Mouse (Mus musculus): ENCODE data around the gene Pdzd2. TPM values are rescaled to one million over a fixed set of nuclear protein-coding genes. Genes with fewer than 3 reads are reported as not detected.

Pdzd2 gene
- polyA plus RNA-seq, 1 experiment from 2014 or later: 13.7 TPM

DNA sequence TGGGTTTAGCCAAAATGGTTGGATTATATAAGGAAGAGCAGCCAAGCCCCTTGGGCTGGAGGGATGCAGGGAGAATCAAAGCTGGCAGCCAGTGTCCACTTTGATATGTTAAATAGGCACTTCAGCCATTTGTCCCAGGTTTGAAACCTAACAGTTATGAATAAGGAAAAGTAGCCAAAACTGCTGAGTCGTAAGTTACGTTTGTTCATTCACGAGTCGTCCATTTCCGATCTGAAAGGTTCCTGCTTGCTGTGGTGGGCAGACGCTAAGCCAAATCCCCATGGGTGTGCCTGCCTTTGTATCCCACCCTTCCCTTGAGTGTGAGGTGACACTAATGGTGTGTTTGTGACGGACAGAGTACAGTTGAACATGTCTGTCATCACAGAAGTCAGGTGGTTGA, 428.3 kb downstream of the Pdzd2 start:
- Histone ChIP-seq H3K4me3 (no peak overlapping the region), H3K27ac (no peak overlapping the region), H3K9me3 (no peaks in the 10 kb centered on the region), H3K9ac (no peak overlapping the region), H3K36me3 (no peaks in the 10 kb centered on the region), H3K4me2 (replicated peaks) (no peak overlapping the region), H3K4me1 (no peaks in the 10 kb centered on the region), H3K27me3 (no peaks in the 10 kb centered on the region)
- no peak for ATAC-seq (ENCODE audit: insufficient number of reproducible peaks, insufficient read depth, low FRiP score, low TSS enrichment)
- WGBS: 89% methylated on average over 7 of the region's 7 CpGs

DNA sequence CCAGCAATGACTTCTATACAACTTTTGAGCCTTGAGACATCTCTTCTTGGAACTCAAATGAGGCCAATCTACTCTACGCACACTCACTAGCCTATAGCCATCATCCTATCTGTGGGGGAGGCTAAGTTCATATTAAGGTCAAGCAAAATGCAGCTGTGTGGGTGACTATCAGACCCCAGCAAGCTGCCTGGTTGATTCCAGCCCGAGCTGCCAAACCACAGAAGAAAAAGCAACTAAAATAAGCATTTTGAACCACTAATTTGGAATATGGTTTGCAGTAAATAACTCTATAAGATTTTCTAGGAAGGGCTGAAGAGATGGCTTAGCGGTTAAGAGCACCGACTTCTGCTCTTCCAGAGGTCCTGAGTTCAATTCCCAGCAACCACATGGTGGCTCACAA, 429.0 kb downstream of the Pdzd2 start:
- no peak for ATAC-seq (ENCODE audit: insufficient number of reproducible peaks, insufficient read depth, low FRiP score, low TSS enrichment)
- Histone ChIP-seq H3K4me1 (no peaks in the 10 kb centered on the region), H3K27me3 (no peaks in the 10 kb centered on the region), H3K4me2 (replicated peaks) (no peak overlapping the region), H3K9me3 (no peaks in the 10 kb centered on the region), H3K27ac (no peak overlapping the region), H3K9ac (no peak overlapping the region), H3K36me3 (no peaks in the 10 kb centered on the region), H3K4me3 (no peak overlapping the region)
- WGBS: 85% methylated on average over 4 of the region's 4 CpGs

Small RNA genes within 50 kb of the gene (microRNA-seq; reads per million reads assigned to microRNA genes)
- not detected for gene Gm24135
- gene Gm24302: not detected

Other genes with a start within 250 kb of the Pdzd2 start
- 49.6 and 52.4 TPM in 2 replicates for gene 6030458C11Rik, start 84.7 kb upstream of the Pdzd2 start, polyA plus RNA-seq (2016; fragmentation: Nextera tagmentation; extraction: Ambion mirVana)
- 58.8 and 60.7 TPM in 2 replicates for gene Drosha, start 84.9 kb upstream of the Pdzd2 start, polyA plus RNA-seq (2016; fragmentation: Nextera tagmentation; extraction: Ambion mirVana)

Data from embryonic facial prominence, embryonic 12.5 days (tissue).